Mouse (Mus musculus) limb, embryonic 11.5 days (tissue): ENCODE results near the gene Tsnaxip1. TPM values are rescaled to one million over a fixed set of nuclear protein-coding genes. Genes with fewer than 3 reads are reported as not detected.

Experiments
- ATAC-seq: fragments of 200-750 bp; cut with Nextera tagmentation; 2 replicates; pipeline ENCODE4 v1.8.0; 2017; ENCODE audit warnings: low read depth; ENCODE audit not compliant: insufficient number of reproducible peaks, low FRiP score, low TSS enrichment
- DNase-seq: peaks from one replicate; pipeline ENCODE4 v3.0.0-alpha.2; 2015; ENCODE audit warnings: low spot score
- H3K27ac ChIP-seq: fragments of 300-500 bp; sonication (generic); replicated peaks from 2 replicates; pipeline ENCODE4 v1.5.1; 2014; ENCODE audit warnings: low read depth, mild to moderate bottlenecking, low read length
- H3K27me3 ChIP-seq: fragments of 300-500 bp; sonication (generic); 2 replicates; pipeline ENCODE4 v1.6.1; 2014; ENCODE audit warnings: mild to moderate bottlenecking, low read length, mixed read lengths; ENCODE audit not compliant: control insufficient read depth, insufficient read depth
- H3K36me3 ChIP-seq: fragments of 300-500 bp; sonication (generic); 2 replicates; pipeline ENCODE4 v1.6.1; 2014; ENCODE audit warnings: mild to moderate bottlenecking, low read length, moderate library complexity, mixed read lengths; ENCODE audit not compliant: control insufficient read depth, insufficient read depth
- H3K4me1 ChIP-seq: fragments of 300-500 bp; sonication (generic); 2 replicates; pipeline ENCODE4 v1.6.1; 2014; ENCODE audit warnings: low read length, mixed read lengths; ENCODE audit not compliant: control insufficient read depth, insufficient read depth
- H3K4me2 ChIP-seq: fragments of 300-500 bp; sonication (generic); 2 replicates; pipeline ENCODE4 v1.6.1; 2014; ENCODE audit warnings: low read depth, mild to moderate bottlenecking, moderate library complexity; ENCODE audit not compliant: severe bottlenecking
- H3K4me3 ChIP-seq: fragments of 300-500 bp; sonication (generic); 2 replicates; pipeline ENCODE4 v1.5.1; 2014; ENCODE audit warnings: low read depth, low read length
- H3K9ac ChIP-seq: fragments of 300-500 bp; sonication (generic); 2 replicates; pipeline ENCODE4 v1.6.1; 2014; ENCODE audit warnings: mild to moderate bottlenecking, low read length
- H3K9me3 ChIP-seq: fragments of 300-500 bp; sonication (generic); 2 replicates; pipeline ENCODE4 v1.6.1; 2016; ENCODE audit warnings: low read length; ENCODE audit not compliant: control insufficient read depth
- WGBS: fragments of 180-500 bp; shearing (Covaris S2); extraction: QIAGEN DNeasy Blood & Tissue Kit; methylation state at CpG from one replicate; pipeline ENCODE4 v1.1.7; 2014; 5-methylcytosine and 5-hydroxymethylcytosine counted together
- polyA plus RNA-seq: library from polyadenylated mRNA; unstranded; fragments of >200 nt; fragmentation: Nextera tagmentation; extraction: Ambion mirVana; gene quantifications from 2 replicates; pipeline ENCODE4 v1.2.1, GENCODE M21; 2014

Tsnaxip1 gene
- polyA plus RNA-seq, 1 experiment from 2014 or later = 0.15 TPM

DNA sequence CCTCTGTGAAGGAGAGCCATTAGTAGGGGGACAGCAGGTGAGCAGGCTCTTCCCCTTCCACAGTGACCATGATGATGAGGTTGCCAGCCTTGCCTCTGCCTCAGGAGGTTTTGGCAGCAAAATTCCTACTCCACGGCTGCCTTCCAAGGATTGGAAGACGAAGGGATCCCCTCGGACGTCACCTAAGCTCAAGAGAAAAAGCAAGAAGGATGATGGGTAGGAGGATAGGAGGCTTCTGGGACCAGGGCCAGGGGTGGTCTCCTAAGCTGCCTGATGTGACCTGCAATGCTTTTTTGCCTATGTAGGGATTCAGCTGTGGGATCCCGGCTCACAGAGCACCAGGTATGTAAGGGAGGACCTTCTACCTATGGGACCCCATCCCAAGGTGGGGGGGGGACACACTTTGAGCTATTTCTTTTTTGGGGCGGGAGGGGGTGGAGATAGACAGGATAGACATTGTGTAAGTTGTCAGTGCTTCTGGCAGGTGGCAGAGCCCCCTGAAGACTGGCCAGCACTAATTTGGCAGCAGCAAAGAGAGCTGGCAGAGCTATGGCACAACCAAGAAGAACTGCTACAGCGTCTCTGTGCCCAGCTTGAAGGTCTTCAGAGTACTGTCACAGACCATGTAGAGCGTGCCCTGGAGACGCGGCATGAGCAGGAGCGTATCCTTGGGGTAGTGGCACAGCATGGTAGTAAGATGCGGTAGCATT, 62.4 kb downstream of the Tsnaxip1 start:
- H3K4me3 ChIP-seq = no peak overlapping the region
- peaks cover 50% of the 10 kb centered on the region for H3K36me3 ChIP-seq
- WGBS = 95% methylated on average over 12 of the region's 12 CpGs
- H3K27me3 ChIP-seq = no peaks in the 10 kb centered on the region
- H3K27ac ChIP-seq = no peak overlapping the region
- H3K9me3 ChIP-seq = no peaks in the 10 kb centered on the region
- no peaks in the 10 kb centered on the region for H3K4me1 ChIP-seq
- no peak overlapping the region for H3K9ac ChIP-seq
- H3K4me2 ChIP-seq = no peak overlapping the region
- ATAC-seq (no peak), DNase-seq (no peak)

DNA sequence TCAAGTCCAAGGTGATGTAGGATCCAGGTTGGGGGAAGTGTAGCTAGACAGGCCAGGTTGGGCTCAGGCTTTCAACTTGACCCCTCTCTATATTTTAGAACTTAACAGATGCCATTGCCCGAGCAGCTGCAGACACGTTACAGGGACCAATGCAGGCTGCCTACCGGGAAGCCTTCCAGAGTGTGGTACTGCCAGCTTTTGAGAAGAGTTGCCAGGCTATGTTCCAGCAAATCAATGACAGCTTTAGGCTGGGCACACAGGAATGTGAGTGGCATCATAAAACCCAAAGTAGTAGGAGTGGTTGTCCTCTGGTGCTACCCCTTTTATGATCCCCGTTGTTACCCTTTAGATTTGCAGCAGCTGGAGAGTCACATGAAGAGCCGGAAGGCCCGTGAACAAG, 63.3 kb downstream of the Tsnaxip1 start:
- 90% methylated on average over 6 of the region's 6 CpGs for WGBS
- H3K36me3 ChIP-seq = peaks cover 49% of the 10 kb centered on the region
- no peak overlapping the region for H3K4me3 ChIP-seq
- ATAC-seq = no peak
- no peaks in the 10 kb centered on the region for H3K27me3 ChIP-seq
- no peaks in the 10 kb centered on the region for H3K9me3 ChIP-seq
- no peak for DNase-seq
- no peaks in the 10 kb centered on the region for H3K4me1 ChIP-seq
- H3K27ac ChIP-seq = no peak overlapping the region
- no peak overlapping the region for H3K9ac ChIP-seq
- no peak overlapping the region for H3K4me2 ChIP-seq

DNA sequence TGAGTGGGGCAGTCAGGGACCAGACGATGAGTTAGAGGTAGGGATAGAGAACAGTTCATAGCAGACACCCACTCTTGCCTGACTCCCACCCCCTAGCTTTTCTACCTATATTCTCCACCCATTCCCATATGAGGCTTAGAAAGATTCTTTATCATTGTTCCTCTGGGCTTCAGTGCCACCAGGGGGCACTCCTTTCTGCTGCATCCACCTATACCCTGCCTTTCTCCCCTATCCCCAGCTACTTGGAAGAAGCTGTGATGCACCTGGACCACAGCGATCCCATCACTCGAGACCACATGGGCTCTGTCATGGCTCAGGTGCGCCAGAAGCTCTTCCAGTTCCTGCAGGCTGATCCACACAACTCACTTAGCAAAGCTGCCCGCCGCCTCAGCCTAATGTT, 64.9 kb downstream of the Tsnaxip1 start:
- H3K27ac ChIP-seq = no peak overlapping the region
- 79% methylated on average over 6 of the region's 6 CpGs for WGBS
- H3K4me3 ChIP-seq = no peak overlapping the region
- no peaks in the 10 kb centered on the region for H3K4me1 ChIP-seq
- DNase-seq (no peak), ATAC-seq (no peak)
- H3K4me2 ChIP-seq = no peak overlapping the region
- no peaks in the 10 kb centered on the region for H3K9me3 ChIP-seq
- H3K27me3 ChIP-seq = no peaks in the 10 kb centered on the region
- H3K36me3 ChIP-seq = peaks cover 40% of the 10 kb centered on the region
- H3K9ac ChIP-seq = no peak overlapping the region

DNA sequence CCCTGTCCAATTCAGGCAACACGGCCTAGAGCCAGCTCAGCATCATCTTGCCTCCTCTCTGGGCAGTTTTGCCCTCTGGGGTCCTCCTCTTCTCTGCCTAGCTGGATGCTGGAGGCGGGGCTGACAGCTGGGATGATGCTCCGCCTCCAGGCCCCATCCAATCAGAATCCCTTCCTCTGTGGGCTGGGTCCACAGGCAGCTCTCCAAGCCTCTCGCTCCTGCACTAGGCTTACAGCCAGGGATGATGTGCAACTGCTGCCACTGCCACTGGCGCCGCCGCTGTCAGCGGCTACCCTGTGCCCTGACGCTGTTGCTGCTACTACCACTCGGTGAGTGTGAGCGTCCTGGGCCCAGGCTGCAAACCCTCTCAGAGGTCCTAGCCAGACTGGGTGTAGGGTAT, 65.8 kb downstream of the Tsnaxip1 start, which contains the start of gene Nrn1l:
Nrn1l (plus strand) TSS at position 229 of the 400 bp plus-strand sequence.
- 8% methylated on average over 11 of the region's 11 CpGs for WGBS
- H3K27me3 ChIP-seq = no peaks in the 10 kb centered on the region
- H3K9me3 ChIP-seq = no peaks in the 10 kb centered on the region
- H3K4me1 ChIP-seq = no peaks in the 10 kb centered on the region
- H3K9ac ChIP-seq = no peak within 1 kb of the TSS
- no peak within 1 kb of the TSS for H3K4me2 ChIP-seq
- peak; percentile 83; the same call in 1 of the 2 replicates for ATAC-seq
- H3K27ac ChIP-seq = no peak within 1 kb of the TSS
- DNase-seq = peak; percentile 79
- peaks cover 34% of the 10 kb centered on the region for H3K36me3 ChIP-seq
- H3K4me3 ChIP-seq = no peak within 1 kb of the TSS

Other genes with a start within 250 kb of the Tsnaxip1 start
- 13.1 and 14.1 TPM in 2 replicates for gene Ripor1, start 222.5 kb upstream of the Tsnaxip1 start, polyA plus RNA-seq
- 128 and 131 TPM in 2 replicates for gene Ctcf, start 191.2 kb upstream of the Tsnaxip1 start, polyA plus RNA-seq
- 0.73 and 1.6 TPM in 2 replicates for gene Agrp, start 190.3 kb upstream of the Tsnaxip1 start, polyA plus RNA-seq
- 0.45 and 0.73 TPM in 2 replicates for gene Carmil2, start 141.5 kb upstream of the Tsnaxip1 start, polyA plus RNA-seq
- 68.9 and 71.5 TPM in 2 replicates for gene Acd, start 126.6 kb upstream of the Tsnaxip1 start, polyA plus RNA-seq
- gene Pard6a, start 126.6 kb upstream of the Tsnaxip1 start, polyA plus RNA-seq = 14.6 TPM in 2 replicates
- 0.12 TPM in 1 of 2 replicates, not detected in the other for gene 4933405L10Rik, start 120.1 kb upstream of the Tsnaxip1 start, polyA plus RNA-seq
- 42.3 and 44.3 TPM in 2 replicates for gene Enkd1, start 119.5 kb upstream of the Tsnaxip1 start, polyA plus RNA-seq
- gene Gfod2, start 69.1 kb upstream of the Tsnaxip1 start, polyA plus RNA-seq = 22.8 and 25.8 TPM in 2 replicates
- 17.0 and 17.3 TPM in 2 replicates for gene Ranbp10, start 381 bp upstream of the Tsnaxip1 start, polyA plus RNA-seq
- gene Cenpt, start 25.5 kb downstream of the Tsnaxip1 start, polyA plus RNA-seq = 48.8 and 55.2 TPM in 2 replicates
- gene Thap11, start 27.4 kb downstream of the Tsnaxip1 start, polyA plus RNA-seq = 73.4 and 77.6 TPM in 2 replicates
- gene Nutf2, start 32.8 kb downstream of the Tsnaxip1 start, polyA plus RNA-seq = 327 and 371 TPM in 2 replicates
- 44.2 and 51.3 TPM in 2 replicates for gene Edc4, start 53.1 kb downstream of the Tsnaxip1 start, polyA plus RNA-seq
- 0.43 and 0.78 TPM in 2 replicates for gene Nrn1l, start 65.8 kb downstream of the Tsnaxip1 start, polyA plus RNA-seq
- gene Pskh1, start 72.7 kb downstream of the Tsnaxip1 start, polyA plus RNA-seq = 27.8 and 28.9 TPM in 2 replicates
- 1.1 and 1.5 TPM in 2 replicates for gene Ctrl, start 106.1 kb downstream of the Tsnaxip1 start, polyA plus RNA-seq
- 24.6 and 28.4 TPM in 2 replicates for gene Psmb10, start 110.7 kb downstream of the Tsnaxip1 start, polyA plus RNA-seq
- gene Lcat, start 115.7 kb downstream of the Tsnaxip1 start, polyA plus RNA-seq = 1.2 and 1.3 TPM in 2 replicates
- gene Slc12a4, start 138.4 kb downstream of the Tsnaxip1 start, polyA plus RNA-seq = 23.5 and 27.2 TPM in 2 replicates
- not detected in 2 replicates for gene Dpep3, start 151.7 kb downstream of the Tsnaxip1 start, polyA plus RNA-seq
- 18.8 and 21.8 TPM in 2 replicates for gene Dus2, start 163.6 kb downstream of the Tsnaxip1 start, polyA plus RNA-seq
- gene Dpep2nb, start 178.2 kb downstream of the Tsnaxip1 start, polyA plus RNA-seq = not detected in 2 replicates
- 23.1 and 24.9 TPM in 2 replicates for gene Ddx28, start 184.2 kb downstream of the Tsnaxip1 start, polyA plus RNA-seq
- gene Nfatc3, start 231.1 kb downstream of the Tsnaxip1 start, polyA plus RNA-seq = 6.4 and 6.6 TPM in 2 replicates